Mouse (Mus musculus) kidney, adult 8-10 months (tissue): ENCODE data around the gene Rps19.
A peak's percentile ranks its signal among the peaks of the same experiment; 100 is the strongest.
"Not testable (repeated sequence)": the region's sequence is repeated elsewhere in the genome, so short reads cannot be mapped to it uniquely, and the experiment has no call there.

Experiments
- DNase-seq, 2 experiments: peaks; one replicate each; pipeline ENCODE4 v3.0.0; 2022

Rps19 gene

GRCm38 (mm10) chr7:24883896-24884692, at the start of gene Rps19:
TSS of gene Rps19 (plus strand) at chr7:24884371.
- DNase-seq = peak; percentile 99 to 100

GRCm38 (mm10) chr7:24838732-24839409, 45.3 kb upstream of the Rps19 start:
- DNase-seq = not testable (repeated sequence)

GRCm38 (mm10) chr7:24839410-24839808, 44.8 kb upstream of the Rps19 start:
- no peak for DNase-seq

GRCm38 (mm10) chr7:24840331-24840730, 43.8 kb upstream of the Rps19 start:
- DNase-seq = no peak

GRCm38 (mm10) chr7:24841009-24841408, 43.2 kb upstream of the Rps19 start:
- DNase-seq = no peak

GRCm38 (mm10) chr7:24844144-24844543, 40.0 kb upstream of the Rps19 start:
- DNase-seq = no peak

- DNase-seq = no peak
Measured at GRCm38 (mm10) chr7:24845181-24845580, 39.0 kb upstream of the Rps19 start.

GRCm38 (mm10) chr7:24845713-24846112, 38.5 kb upstream of the Rps19 start:
- no peak for DNase-seq

- DNase-seq = not testable (repeated sequence)
Measured at GRCm38 (mm10) chr7:24846576-24846975, 37.6 kb upstream of the Rps19 start.

GRCm38 (mm10) chr7:24850162-24850561, 34.0 kb upstream of the Rps19 start:
- DNase-seq = no peak

- DNase-seq = peak in 1 of 2 experiments; percentile 19
Measured at GRCm38 (mm10) chr7:24850899-24851303, 33.3 kb upstream of the Rps19 start.

- no peak for DNase-seq
Measured at GRCm38 (mm10) chr7:24851596-24852325, 32.4 kb upstream of the Rps19 start.

- no peak for DNase-seq
Measured at GRCm38 (mm10) chr7:24852557-24853232, 31.5 kb upstream of the Rps19 start.

- DNase-seq = no peak
Measured at GRCm38 (mm10) chr7:24853233-24853563, 31.0 kb upstream of the Rps19 start.

- DNase-seq = no peak
Measured at GRCm38 (mm10) chr7:24853695-24854094, 30.5 kb upstream of the Rps19 start.

- no peak for DNase-seq
Measured at GRCm38 (mm10) chr7:24856460-24857120, 27.6 kb upstream of the Rps19 start.

- DNase-seq = no peak
Measured at GRCm38 (mm10) chr7:24859234-24859633, 24.9 kb upstream of the Rps19 start.

GRCm38 (mm10) chr7:24861913-24862312, 22.3 kb upstream of the Rps19 start, which contains the start of gene Gm9844:
TSS of gene Gm9844 (plus strand) at chr7:24862213.
- no peak for DNase-seq

GRCm38 (mm10) chr7:24862853-24863252, 21.3 kb upstream of the Rps19 start:
- no peak for DNase-seq

- DNase-seq = no peak
Measured at GRCm38 (mm10) chr7:24864156-24864555, 20.0 kb upstream of the Rps19 start.

GRCm38 (mm10) chr7:24869080-24869479, 15.1 kb upstream of the Rps19 start:
- no peak for DNase-seq

GRCm38 (mm10) chr7:24869532-24870165, 14.5 kb upstream of the Rps19 start, which contains the start of the genes Lypd4 and Dmrtc2:
TSS of gene Lypd4 (minus strand) at chr7:24869941.
TSS of gene Dmrtc2 (plus strand) at chr7:24870057.
- no peak for DNase-seq
